Mouse (Mus musculus) heart, embryonic 10.5 days (tissue): ENCODE measurements around the gene Limch1. TPM values are rescaled to one million over a fixed set of nuclear protein-coding genes. Genes with fewer than 3 reads are reported as not detected.
A peak's percentile ranks its signal among the peaks of the same experiment; 100 is the strongest.

Experiments
- DNase-seq: peaks from one replicate; pipeline ENCODE4 v3.0.0-alpha.2; 2017; ENCODE audit warnings: low spot score
- H3K27ac ChIP-seq: fragments of 300-500 bp; sonication (generic); 2 replicates; pipeline ENCODE4 v1.5.1; 2016; ENCODE audit warnings: mild to moderate bottlenecking
- H3K27me3 ChIP-seq: fragments of 300-500 bp; sonication (generic); 2 replicates; pipeline ENCODE4 v1.6.1; 2016; ENCODE audit warnings: mild to moderate bottlenecking; ENCODE audit not compliant: poor library complexity, insufficient read depth, severe bottlenecking
- H3K36me3 ChIP-seq: fragments of 300-500 bp; sonication (generic); 2 replicates; pipeline ENCODE4 v1.6.1; 2016; ENCODE audit warnings: mild to moderate bottlenecking, moderate library complexity
- H3K4me1 ChIP-seq: fragments of 300-500 bp; sonication (generic); 2 replicates; pipeline ENCODE4 v1.6.1; 2016; ENCODE audit warnings: mild to moderate bottlenecking
- H3K4me3 ChIP-seq: fragments of 300-500 bp; sonication (generic); 2 replicates; pipeline ENCODE4 v1.5.1; 2016; ENCODE audit warnings: mild to moderate bottlenecking, moderate library complexity
- H3K9me3 ChIP-seq: fragments of 300-500 bp; sonication (generic); 2 replicates; pipeline ENCODE4 v1.6.1; 2016; ENCODE audit warnings: mild to moderate bottlenecking, moderate library complexity
- WGBS: fragments of 180-500 bp; shearing (Covaris S2); methylation state at CpG from one replicate; pipeline ENCODE4 v1.1.7; 2016; 5-methylcytosine and 5-hydroxymethylcytosine counted together
- polyA plus RNA-seq: library from polyadenylated mRNA; unstranded; fragments of >200 nt; fragmentation: Nextera tagmentation; extraction: Ambion mirVana; gene quantifications from 2 replicates; pipeline ENCODE4 v1.2.1, GENCODE M21; 2016

The Limch1 gene
- polyA plus RNA-seq, 1 experiment from 2014 or later, result 30.1 TPM

DNA sequence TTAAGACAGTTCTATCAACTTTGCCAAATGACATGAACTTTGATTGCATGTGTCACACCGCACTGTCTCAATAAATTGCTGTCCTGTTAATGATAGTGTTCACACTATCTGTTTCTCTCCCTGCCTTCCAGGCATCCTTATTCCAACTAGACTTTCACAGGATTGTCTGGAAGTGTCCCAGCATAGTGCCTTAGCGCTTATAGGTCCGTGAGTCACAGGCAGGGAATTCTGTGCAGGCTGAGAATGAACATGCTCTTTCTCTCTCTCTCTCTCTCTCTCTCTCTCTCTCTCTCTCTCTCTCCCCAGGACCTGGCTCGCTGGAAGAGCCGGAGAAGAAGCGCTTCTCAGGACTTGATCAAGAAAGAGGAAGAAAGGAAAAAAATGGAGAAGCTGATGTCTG is 252.7 kb downstream of the Limch1 start:
- peaks cover 66% of the 10 kb centered on the region for H3K27me3 ChIP-seq
- no peak overlapping the region for H3K4me3 ChIP-seq
- H3K9me3 ChIP-seq, result no peaks in the 10 kb centered on the region
- WGBS, result 54% methylated on average over 6 of the region's 6 CpGs
- peaks cover 8% of the 10 kb centered on the region for H3K36me3 ChIP-seq
- peak; percentile 46 for DNase-seq
- peaks cover 15% of the 10 kb centered on the region; the same call in 1 of the 2 replicates for H3K4me1 ChIP-seq
- no peak overlapping the region for H3K27ac ChIP-seq

DNA sequence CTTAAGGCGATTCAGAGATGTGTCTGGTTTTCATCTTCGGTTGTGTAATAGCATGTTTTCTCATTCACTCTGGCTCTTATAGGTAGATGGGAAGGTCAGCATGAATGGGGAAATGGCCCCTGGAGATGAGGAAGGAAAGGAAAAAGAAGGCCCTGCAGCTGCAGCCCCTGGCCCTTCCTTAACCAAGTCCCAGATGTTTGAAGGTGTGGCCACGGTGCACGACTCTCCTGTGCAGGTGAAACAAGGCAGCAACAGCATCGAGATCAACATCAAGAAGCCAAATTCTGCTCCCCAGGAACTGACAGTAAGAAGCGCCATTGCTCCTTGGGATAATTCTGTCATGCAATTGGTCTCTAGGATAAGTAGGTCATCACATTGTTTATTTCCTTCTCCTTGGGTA is 256.7 kb downstream of the Limch1 start:
- peaks cover 8% of the 10 kb centered on the region for H3K36me3 ChIP-seq
- H3K9me3 ChIP-seq, result no peaks in the 10 kb centered on the region
- 79% methylated on average over 6 of the region's 6 CpGs for WGBS
- peaks cover 38% of the 10 kb centered on the region for H3K27me3 ChIP-seq
- DNase-seq, result peak; percentile 22
- H3K4me1 ChIP-seq, result peaks cover 7% of the 10 kb centered on the region; the same call in 1 of the 2 replicates
- H3K27ac ChIP-seq, result no peak overlapping the region
- H3K4me3 ChIP-seq, result no peak overlapping the region

GRCm38 (mm10) chr5:67004619-67005018 is 259.0 kb downstream of the Limch1 start:
- no peak overlapping the region for H3K4me3 ChIP-seq
- WGBS, result 47% methylated on average over 11 of the region's 11 CpGs
- no peaks in the 10 kb centered on the region for H3K9me3 ChIP-seq
- peaks cover 11% of the 10 kb centered on the region for H3K36me3 ChIP-seq
- H3K4me1 ChIP-seq, result no peaks in the 10 kb centered on the region
- H3K27ac ChIP-seq, result no peak overlapping the region
- H3K27me3 ChIP-seq, result peaks cover 33% of the 10 kb centered on the region; the same call in 1 of the 2 replicates
- DNase-seq, result peak; percentile 31

- Histone ChIP-seq H3K4me1 (no peaks in the 10 kb centered on the region), H3K27me3 (peaks cover 51% of the 10 kb centered on the region), H3K36me3 (peaks cover 6% of the 10 kb centered on the region; the same call in 1 of the 2 replicates), H3K9me3 (no peaks in the 10 kb centered on the region), H3K27ac (no peak overlapping the region), H3K4me3 (no peak overlapping the region)
- no peak for DNase-seq
- 83% methylated on average over 16 of the region's 16 CpGs for WGBS
Measured at GRCm38 (mm10) chr5:67011043-67011870, 265.6 kb downstream of the Limch1 start.

DNA sequence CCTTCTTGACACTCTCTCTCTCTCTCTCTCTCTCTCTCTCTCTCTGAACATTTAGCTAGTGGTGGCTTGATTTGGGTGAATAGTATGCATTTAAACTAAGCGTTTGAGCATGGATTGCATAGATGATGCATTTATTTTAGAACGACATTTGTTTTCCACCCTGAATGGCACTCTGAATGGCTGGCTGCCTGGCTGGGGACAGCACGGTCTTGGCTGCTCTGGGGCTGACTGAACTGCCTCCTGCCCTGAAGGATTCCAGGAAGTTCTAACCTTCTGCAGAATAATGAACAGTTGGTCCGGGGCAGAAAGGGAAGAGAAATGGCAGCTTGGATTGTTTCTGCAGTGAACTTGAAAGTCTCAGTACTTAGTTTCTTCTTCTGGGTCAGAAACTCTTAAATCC is 266.4 kb downstream of the Limch1 start:
- WGBS, result 81% methylated on average over 4 of the region's 4 CpGs
- H3K4me3 ChIP-seq, result no peak overlapping the region
- H3K27me3 ChIP-seq, result peaks cover 54% of the 10 kb centered on the region
- H3K27ac ChIP-seq, result no peak overlapping the region
- no peaks in the 10 kb centered on the region for H3K4me1 ChIP-seq
- H3K36me3 ChIP-seq, result peaks cover 6% of the 10 kb centered on the region; the same call in 1 of the 2 replicates
- H3K9me3 ChIP-seq, result no peaks in the 10 kb centered on the region
- DNase-seq, result no peak

DNA sequence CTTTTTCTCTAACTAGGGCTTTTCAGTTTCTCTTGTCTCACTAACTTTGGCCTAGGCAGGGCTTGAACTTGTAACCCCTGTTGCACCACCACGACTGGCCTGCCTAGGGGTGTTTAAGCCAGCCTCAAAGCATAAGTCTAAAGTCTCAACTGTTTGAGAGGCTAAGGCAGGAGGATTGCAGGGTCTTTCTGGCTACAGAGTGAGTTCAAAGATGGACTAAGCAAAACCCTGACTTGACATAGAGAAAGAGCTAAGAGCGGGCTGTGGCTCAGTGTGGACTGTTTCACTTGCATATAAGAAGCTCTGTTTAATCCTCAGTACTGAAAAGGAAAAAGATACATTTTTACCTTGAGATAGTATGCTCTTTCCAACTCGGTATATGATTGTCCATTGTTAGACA is 268.3 kb downstream of the Limch1 start:
- Histone ChIP-seq H3K4me3 (no peak overlapping the region), H3K27me3 (peaks cover 56% of the 10 kb centered on the region), H3K9me3 (no peaks in the 10 kb centered on the region), H3K27ac (no peak overlapping the region), H3K36me3 (peaks cover 6% of the 10 kb centered on the region; the same call in 1 of the 2 replicates), H3K4me1 (no peaks in the 10 kb centered on the region)
- WGBS, result 74% methylated on average over 3 of the region's 3 CpGs
- DNase-seq, result no peak

DNA sequence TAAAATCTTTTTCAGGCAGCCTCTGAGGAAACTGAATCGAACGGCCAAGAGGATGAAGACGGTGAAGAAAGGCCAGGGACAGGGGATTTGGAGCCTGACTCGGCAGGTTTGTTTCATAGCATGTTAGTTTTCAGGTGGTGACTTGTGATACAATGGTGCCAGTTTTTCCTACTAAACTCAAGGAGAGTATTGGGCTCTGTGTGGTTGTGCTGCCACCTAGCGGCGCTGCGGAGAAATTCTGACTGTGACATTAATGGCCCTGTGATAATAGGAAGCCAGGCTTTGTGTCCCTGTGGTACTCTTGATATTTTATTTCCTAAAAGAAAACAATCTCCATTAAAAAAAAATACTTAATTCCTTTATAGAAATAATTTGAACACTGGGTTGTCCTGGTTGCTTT is 270.8 kb downstream of the Limch1 start:
- Histone ChIP-seq H3K27me3 (peaks cover 34% of the 10 kb centered on the region), H3K4me3 (no peak overlapping the region), H3K27ac (no peak overlapping the region), H3K4me1 (no peaks in the 10 kb centered on the region), H3K9me3 (no peaks in the 10 kb centered on the region), H3K36me3 (no peaks in the 10 kb centered on the region)
- WGBS, result 7% methylated on average over 7 of the region's 7 CpGs
- DNase-seq, result no peak

DNA sequence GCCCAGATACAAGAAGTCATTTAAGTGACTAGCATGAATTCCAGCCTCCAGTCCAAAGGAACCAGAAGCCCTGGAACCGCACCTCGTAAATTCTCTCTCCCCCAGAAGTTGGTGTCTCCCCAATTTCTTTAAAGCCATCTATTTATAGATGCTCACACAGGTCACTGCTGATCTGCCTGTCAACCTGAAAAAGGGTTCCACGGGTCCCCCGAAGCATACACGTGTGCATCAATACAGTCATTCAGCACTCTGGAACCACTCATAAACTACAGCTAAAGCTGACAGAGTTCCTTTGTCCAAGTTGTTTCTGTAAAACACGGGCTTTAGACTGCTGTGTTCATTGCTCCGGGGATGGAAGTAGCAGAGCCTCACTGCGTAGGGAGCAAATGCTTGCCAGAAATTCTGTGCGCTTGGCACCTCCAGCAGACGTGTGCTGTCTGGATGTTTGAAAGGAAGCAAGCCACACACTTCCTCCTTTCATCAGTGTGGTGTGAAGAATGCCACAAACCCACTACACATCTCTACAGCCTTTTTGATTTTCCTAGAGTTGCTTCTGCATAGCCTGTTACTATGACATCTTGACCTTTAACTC is 278.9 kb downstream of the Limch1 start:
- Histone ChIP-seq H3K27me3 (peaks cover 13% of the 10 kb centered on the region; the same call in 1 of the 2 replicates), H3K9me3 (no peaks in the 10 kb centered on the region), H3K36me3 (0 out of 2 replicates have a peak, but pooled peaks cover 8% of the 10 kb centered on the region), H3K4me1 (0 out of 2 replicates have a peak, but pooled peaks cover 6% of the 10 kb centered on the region), H3K27ac (no peak overlapping the region), H3K4me3 (no peak overlapping the region)
- WGBS, result 66% methylated on average over 10 of the region's 10 CpGs
- no peak for DNase-seq

- Histone ChIP-seq H3K27ac (no peak overlapping the region), H3K27me3 (peaks cover 13% of the 10 kb centered on the region; the same call in 1 of the 2 replicates), H3K36me3 (0 out of 2 replicates have a peak, but pooled peaks cover 8% of the 10 kb centered on the region), H3K4me1 (0 out of 2 replicates have a peak, but pooled peaks cover 6% of the 10 kb centered on the region), H3K9me3 (no peaks in the 10 kb centered on the region), H3K4me3 (no peak overlapping the region)
- no peak for DNase-seq
- 82% methylated on average over 8 of the region's 8 CpGs for WGBS
Measured at GRCm38 (mm10) chr5:67025095-67025494, 279.5 kb downstream of the Limch1 start.

- Histone ChIP-seq H3K27me3 (peaks cover 14% of the 10 kb centered on the region; the same call in 1 of the 2 replicates), H3K4me1 (0 out of 2 replicates have a peak, but pooled peaks cover 6% of the 10 kb centered on the region), H3K9me3 (no peaks in the 10 kb centered on the region), H3K36me3 (0 out of 2 replicates have a peak, but pooled peaks cover 8% of the 10 kb centered on the region), H3K27ac (no peak overlapping the region), H3K4me3 (no peak overlapping the region)
- 76% methylated on average over 9 of the region's 10 CpGs for WGBS
- DNase-seq, result no peak
Measured at GRCm38 (mm10) chr5:67025581-67025980, 280.0 kb downstream of the Limch1 start.

DNA sequence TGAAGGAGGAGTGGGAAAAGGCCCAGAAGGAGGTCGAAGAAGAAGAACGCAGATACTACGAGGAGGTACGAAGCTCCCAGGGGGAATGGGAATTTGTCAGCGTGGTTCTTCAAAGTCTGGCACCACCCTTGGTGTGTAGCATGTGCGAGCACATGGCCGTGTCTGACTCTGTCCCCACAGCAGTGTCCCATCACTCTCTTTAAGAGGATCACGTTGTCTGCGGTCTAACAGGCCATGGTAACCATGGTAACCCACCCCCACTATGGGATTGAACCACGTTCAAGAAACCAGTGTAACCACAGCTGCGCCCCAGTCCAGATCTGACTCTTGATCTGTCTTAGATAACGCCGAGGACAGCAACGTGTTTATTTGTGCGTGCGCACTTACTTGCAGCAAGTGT is 283.2 kb downstream of the Limch1 start:
- Histone ChIP-seq H3K27ac (no peak overlapping the region), H3K4me1 (0 out of 2 replicates have a peak, but pooled peaks cover 6% of the 10 kb centered on the region), H3K9me3 (no peaks in the 10 kb centered on the region), H3K27me3 (peaks cover 17% of the 10 kb centered on the region; the same call in 1 of the 2 replicates), H3K4me3 (no peak overlapping the region), H3K36me3 (peaks cover 11% of the 10 kb centered on the region; the same call in 1 of the 2 replicates)
- peak; percentile 47 for DNase-seq
- 79% methylated on average over 16 of the region's 16 CpGs for WGBS

DNA sequence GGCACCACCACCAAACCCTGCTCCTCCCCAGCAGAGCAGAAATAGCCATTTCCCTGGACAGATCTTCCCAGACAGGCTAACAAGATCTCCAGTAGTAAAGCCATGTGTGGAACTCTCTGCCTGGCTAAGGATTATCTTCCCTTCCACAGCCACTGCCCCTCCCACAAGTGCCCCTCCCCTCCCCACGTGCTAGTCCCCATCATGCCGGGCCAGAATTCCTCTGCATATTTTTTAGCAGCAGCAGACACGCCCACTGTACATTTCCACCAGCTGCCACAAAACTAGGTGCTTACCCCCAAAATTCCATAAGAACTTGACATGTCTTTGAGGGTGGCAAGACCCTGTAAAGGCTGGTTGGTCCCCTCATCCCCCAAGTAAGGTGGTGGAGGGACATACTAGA is 284.3 kb downstream of the Limch1 start:
- no peaks in the 10 kb centered on the region for H3K9me3 ChIP-seq
- H3K27ac ChIP-seq, result no peak overlapping the region
- peaks cover 11% of the 10 kb centered on the region; the same call in 1 of the 2 replicates for H3K36me3 ChIP-seq
- H3K27me3 ChIP-seq, result peaks cover 17% of the 10 kb centered on the region; the same call in 1 of the 2 replicates
- H3K4me3 ChIP-seq, result no peak overlapping the region
- no peaks in the 10 kb centered on the region for H3K4me1 ChIP-seq
- 54% methylated on average over 3 of the region's 3 CpGs for WGBS
- DNase-seq, result peak; percentile 63

DNA sequence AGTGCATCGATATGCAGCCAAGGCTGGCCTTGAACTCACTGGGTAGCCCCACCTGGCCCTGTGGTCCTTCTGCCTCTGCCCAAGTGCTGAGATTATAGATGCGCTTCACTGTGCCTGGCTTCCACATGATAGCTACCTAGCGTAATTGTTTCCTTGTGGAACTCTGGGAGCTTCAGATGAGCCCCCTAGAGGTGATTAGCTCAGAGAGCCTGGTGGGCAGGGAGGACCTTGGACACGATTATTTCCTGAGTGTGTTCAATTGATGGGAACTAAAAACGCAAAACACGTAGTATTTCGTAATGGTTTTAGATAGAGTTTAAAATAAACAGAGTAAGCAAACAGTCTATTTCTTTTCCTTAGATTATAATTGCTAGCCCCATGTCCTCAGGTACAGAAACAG is 287.0 kb downstream of the Limch1 start:
- H3K27me3 ChIP-seq, result peaks cover 16% of the 10 kb centered on the region; the same call in 1 of the 2 replicates
- peak; percentile 52 for DNase-seq

More for the DNA sequence above, 287.0 kb downstream of the Limch1 start:
- WGBS, result 86% methylated on average over 7 of the region's 7 CpGs
- H3K4me1 ChIP-seq, result no peaks in the 10 kb centered on the region
- H3K4me3 ChIP-seq, result no peak overlapping the region
- no peak overlapping the region for H3K27ac ChIP-seq
- peaks cover 11% of the 10 kb centered on the region; the same call in 1 of the 2 replicates for H3K36me3 ChIP-seq
- H3K9me3 ChIP-seq, result no peaks in the 10 kb centered on the region
